Mouse (Mus musculus) MEL (cell line): ENCODE measurements around the gene Actn3.
"Not testable (repeated sequence)": the region's sequence is repeated elsewhere in the genome, so short reads cannot be mapped to it uniquely, and the experiment has no call there.

Experiments used
- CTCF ChIP-seq, 3 experiments: IDR thresholded peaks in 2 of 3; conservative IDR thresholded peaks in 1 of 3; 2 replicates each; pipeline ENCODE4 v1.5.1; 2011 to 2012; ENCODE audit warnings: low read length in 3 of 3, low read depth in 2 of 3, mild to moderate bottlenecking in 2 of 3, improper control_type of control experiment in 1 of 3, inconsistent platforms in 1 of 3, mixed read lengths in 1 of 3, moderate library complexity in 1 of 3; ENCODE audit not compliant: control insufficient read depth in 1 of 3, insufficient read depth in 1 of 3, poor library complexity in 1 of 3, severe bottlenecking in 1 of 3
- ZC3H11A ChIP-seq: IDR thresholded peaks from 2 replicates; pipeline ENCODE4 v1.6.1; 2012; ENCODE audit warnings: low read depth, mild to moderate bottlenecking, inconsistent platforms, low read length, improper control_type of control experiment

GRCm38 (mm10) chr19:4874613-4875012, 3.1 kb downstream of the Actn3 start:
- TF ChIP-seq CTCF (IDR thresholded peaks at IDR 0.05 in 2 of 3, conservative IDR thresholded peaks at IDR 0.05 in 1 of 3; ENCODE audit: control insufficient read depth in 1 of 3, insufficient read depth in 1 of 3, low read depth in 2 of 3, low read length in 3 of 3, poor library complexity in 1 of 3, severe bottlenecking in 1 of 3); ZC3H11A: not testable (repeated sequence)
